ENCODE assay signal across 7 mouse cellular contexts in genomic region chr16:30397127-30398057, GRCm38 (mm10). TPM values are rescaled to one million over a fixed set of nuclear protein-coding genes. Genes with fewer than 3 reads are reported as not detected.
DNase-seq lines count a peak whose midpoint lies in the region; ATAC-seq lines count a peak whose summit lies in the region.

No protein-coding gene starts in this region.

- DNase-seq in adrenal gland, adult 8-10 months: peak; percentile 37
- peak; percentile 54 for DNase-seq in kidney, adult 18-20 months
- peak; percentile 22 for DNase-seq in lung, postnatal 14 days
- peak; percentile 61 for DNase-seq in yolk sac, embryonic 10.5 days (ENCODE audit: low spot score)
- no peak for DNase-seq in layer of hippocampus, adult 9-11 months

- H3K27me3 ChIP-seq in embryonic facial prominence, embryonic 13.5 days: no peaks in the 10 kb centered on the region
- H3K27me3 ChIP-seq in forebrain, embryonic 12.5 days: no peaks in the 10 kb centered on the region

- no peaks in the 10 kb centered on the region for H3K36me3 ChIP-seq in embryonic facial prominence, embryonic 13.5 days
- H3K36me3 ChIP-seq in forebrain, embryonic 12.5 days (replicated peaks): no peaks in the 10 kb centered on the region

- peak overlapping the region; percentile 56 for H3K27ac ChIP-seq in embryonic facial prominence, embryonic 13.5 days
- no peak overlapping the region for H3K27ac ChIP-seq in forebrain, embryonic 12.5 days

- H3K9me3 ChIP-seq in embryonic facial prominence, embryonic 13.5 days: no peaks in the 10 kb centered on the region
- H3K9me3 ChIP-seq in forebrain, embryonic 12.5 days: no peaks in the 10 kb centered on the region

- no peak overlapping the region for H3K9ac ChIP-seq in embryonic facial prominence, embryonic 13.5 days
- H3K9ac ChIP-seq in forebrain, embryonic 12.5 days: no peak overlapping the region

- no peak overlapping the region for H3K4me3 ChIP-seq in embryonic facial prominence, embryonic 13.5 days
- H3K4me3 ChIP-seq in forebrain, embryonic 12.5 days (replicated peaks): no peak overlapping the region

- ATAC-seq in embryonic facial prominence, embryonic 13.5 days (ENCODE audit: insufficient number of reproducible peaks, insufficient read depth, low FRiP score, low TSS enrichment, low read depth): 0 out of 2 replicates have a peak, but pooled peaks have one; percentile 37
- ATAC-seq in forebrain, embryonic 12.5 days (ENCODE audit: low FRiP score): no peak

- H3K4me2 ChIP-seq in embryonic facial prominence, embryonic 13.5 days: no peak overlapping the region
- H3K4me2 ChIP-seq in forebrain, embryonic 12.5 days: no peak overlapping the region

- 32% methylated on average over 15 of the region's 15 CpGs for WGBS in embryonic facial prominence, embryonic 13.5 days
- 53% methylated on average over 15 of the region's 15 CpGs for WGBS in forebrain, embryonic 12.5 days

- H3K4me1 ChIP-seq in embryonic facial prominence, embryonic 13.5 days: peaks cover 12% of the 10 kb centered on the region
- H3K4me1 ChIP-seq in forebrain, embryonic 12.5 days: 0 out of 2 replicates have a peak, but pooled peaks cover 3% of the 10 kb centered on the region

RNA-seq across cellular contexts. Expression of gene Atp13a3, which starts 8.4 kb away (rescaled TPM):
- 100 to 1,000 TPM in 1 of 4 experiments, 10 to 100 TPM in 3; 64.3 to 103 (median 80.5) TPM for total RNA-seq in adrenal gland, adult 8-10 months (2022)
- 9.3 and 10.9 TPM in 2 replicates for polyA plus RNA-seq in embryonic facial prominence, embryonic 13.5 days (2015; fragmentation: Nextera tagmentation; extraction: Ambion mirVana)
- polyA plus RNA-seq in forebrain, embryonic 12.5 days (2016; fragmentation: Nextera tagmentation; extraction: Ambion mirVana): 12.9 and 15.8 TPM in 2 replicates
